Mouse (Mus musculus) Patski (cell line): ENCODE data around the gene Eml6. TPM values are rescaled to one million over a fixed set of nuclear protein-coding genes. Genes with fewer than 3 reads are reported as not detected.
A peak's percentile ranks its signal among the peaks of the same experiment; 100 is the strongest.
"Not testable (repeated sequence)": the region's sequence is repeated elsewhere in the genome, so short reads cannot be mapped to it uniquely, and the experiment has no call there.

ENCODE experiments used
- ATAC-seq: fragments of 100-300 bp; one replicate; pipeline ENCODE4 v1.8.0; 2021
- CTCF ChIA-PET: fragments of 350-600 bp; sonication (Branson Sonifier 250); formaldehyde crosslinking; loops from one replicate; lab custom pipeline; 2022; ENCODE audit warnings: inconsistent platforms; lab: Charles Lee
- POLR2A ChIA-PET: fragments of 350-600 bp; sonication (Branson Sonifier 250); formaldehyde crosslinking; loops from one replicate; lab custom pipeline; 2022; ENCODE audit warnings: antibody characterized with exemption, inconsistent platforms; lab: Charles Lee
- DNase-seq: peaks from one replicate; pipeline ENCODE4 v3.0.0-alpha.2; 2011; ENCODE audit warnings: low read depth, low spot score
- H3K27me3 ChIP-seq: fragments of 371-371 bp; one replicate; pipeline ENCODE4 v1.5.1; 2021
- CTCF ChIP-seq: fragments of 100-300 bp; IDR thresholded peaks from one replicate; pipeline ENCODE4 v1.5.1; 2021
- in situ Hi-C: fragments of 300-500 bp; cut with MboI; formaldehyde crosslinking; loops from 3 replicates; pipeline ENCODE4 v1.11.1; 2018; ENCODE audit warnings: low pct_unique_long_range_greater_than_20kb, mixed read lengths
- polyA plus RNA-seq: library from polyadenylated mRNA; unstranded; gene quantifications from one replicate; pipeline ENCODE4 v1.2.3, GENCODE M21; 2021

Eml6 gene
- polyA plus RNA-seq, 1 experiment from 2014 or later, result 2.7 TPM

DNA sequence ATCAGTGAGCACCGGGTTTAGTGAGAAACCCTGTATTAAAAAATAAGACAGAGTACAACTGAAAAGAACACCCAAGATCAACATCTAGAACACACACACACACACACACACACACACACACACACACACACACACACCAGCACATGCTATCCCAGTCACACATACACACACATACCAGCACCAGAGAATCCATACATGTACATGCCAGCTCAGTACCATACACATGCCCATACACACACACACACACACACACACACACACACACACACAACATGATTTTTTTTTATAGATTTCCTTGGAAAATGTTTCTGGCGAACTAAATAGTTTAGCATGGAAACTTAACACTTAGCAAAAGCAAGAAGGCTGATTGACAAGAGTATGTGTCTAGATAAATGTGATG, 164.8 kb downstream of the Eml6 start:
- DNase-seq, result no peak
- CTCF ChIA-PET, result interaction anchor here (1.2 to 2.3 kb wide), 6 partner anchors 10 to 61 kb away, joined by 3 to 15 read pairs (median 6); no protein-coding TSS in a partner anchor
- POLR2A ChIA-PET, result interaction anchor here (0.7 kb wide), 1 partner anchor 422 kb away, joined by 5 read pairs; no protein-coding TSS in a partner anchor
- no peaks in the 10 kb centered on the region for H3K27me3 ChIP-seq
- in situ Hi-C loops, result no loop called here
- ATAC-seq, result no peak
- no peak for TF ChIP-seq CTCF

DNA sequence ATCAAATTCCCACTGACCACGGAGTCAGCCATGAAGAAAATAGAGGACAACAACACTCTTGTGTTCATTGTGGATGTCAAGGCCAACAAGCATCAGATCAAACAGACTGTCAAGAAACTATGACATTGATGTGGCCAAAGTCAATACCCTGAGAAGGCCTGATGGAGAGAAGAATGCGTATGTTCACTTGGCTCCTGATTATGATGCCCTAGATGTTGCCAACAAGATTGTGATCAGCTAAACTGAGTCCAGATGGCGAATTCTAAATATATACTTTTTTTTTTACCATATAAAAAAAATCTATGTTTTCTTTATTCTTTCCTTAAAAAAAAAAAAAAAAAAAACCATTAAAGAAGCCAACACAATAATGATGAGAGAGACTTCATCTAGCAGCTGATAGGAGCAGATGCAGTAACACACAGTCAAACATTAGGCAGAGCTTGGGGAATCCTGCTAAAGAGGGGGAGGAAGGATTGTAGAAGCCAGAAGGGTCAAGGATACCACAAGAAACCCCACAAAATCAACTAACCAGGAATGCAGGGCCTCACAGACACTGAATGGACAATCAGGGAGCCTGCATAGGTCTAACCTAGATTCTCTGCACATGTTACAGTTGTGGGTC, 185.1 kb downstream of the Eml6 start:
- in situ Hi-C loops, result no loop called here
- no peak for ATAC-seq

GRCm38 (mm10) chr11:29839781-29840180, 186.1 kb downstream of the Eml6 start:
- DNase-seq (peak; percentile 91), ATAC-seq (peak; percentile 99)
- TF ChIP-seq CTCF, result no peak
- H3K27me3 ChIP-seq, result no peaks in the 10 kb centered on the region
- in situ Hi-C loops, result no loop called here
- CTCF ChIA-PET, result interaction anchor here (1.0 to 2.2 kb wide), 2 partner anchors 13 to 23 kb away, joined by 3 to 10 read pairs; no protein-coding TSS in a partner anchor
- POLR2A ChIA-PET, result no interaction called here

More for the DNA sequence above, 185.1 kb downstream of the Eml6 start:
- POLR2A ChIA-PET, result no interaction called here
- no peaks in the 10 kb centered on the region for H3K27me3 ChIP-seq
- no peak for TF ChIP-seq CTCF
- CTCF ChIA-PET, result interaction anchor here (1.0 to 2.2 kb wide), 2 partner anchors 12 to 22 kb away, joined by 3 to 10 read pairs; no protein-coding TSS in a partner anchor
- DNase-seq, result no peak

DNA sequence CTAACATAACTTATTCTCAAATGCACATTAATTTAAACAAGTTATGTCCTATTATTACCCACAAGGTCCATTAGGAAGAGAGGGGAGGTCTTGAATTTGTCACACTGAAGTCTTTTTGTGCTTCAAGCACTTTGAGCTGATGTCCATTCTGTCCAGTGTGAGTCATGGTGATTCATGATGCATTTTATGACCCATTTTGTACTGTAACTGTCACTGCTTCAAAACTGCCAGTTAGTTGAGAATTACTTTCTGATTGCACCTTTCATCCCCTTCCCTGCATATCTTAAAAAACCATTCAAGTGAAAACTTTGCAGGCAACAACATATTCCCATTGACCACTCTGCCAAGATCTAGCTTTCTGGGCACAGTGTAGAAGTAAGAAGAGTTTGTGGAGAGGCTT, 188.8 kb downstream of the Eml6 start:
- no peak for TF ChIP-seq CTCF
- DNase-seq (no peak), ATAC-seq (peak; percentile 46)
- ChIA-PET CTCF (no interaction called here), POLR2A (no interaction called here)
- H3K27me3 ChIP-seq, result no peaks in the 10 kb centered on the region
- in situ Hi-C loops, result no loop called here

GRCm38 (mm10) chr11:29827729-29828128, 198.1 kb downstream of the Eml6 start:
- no peak for TF ChIP-seq CTCF
- ChIA-PET POLR2A (no interaction called here), CTCF (no interaction called here)

DNA sequence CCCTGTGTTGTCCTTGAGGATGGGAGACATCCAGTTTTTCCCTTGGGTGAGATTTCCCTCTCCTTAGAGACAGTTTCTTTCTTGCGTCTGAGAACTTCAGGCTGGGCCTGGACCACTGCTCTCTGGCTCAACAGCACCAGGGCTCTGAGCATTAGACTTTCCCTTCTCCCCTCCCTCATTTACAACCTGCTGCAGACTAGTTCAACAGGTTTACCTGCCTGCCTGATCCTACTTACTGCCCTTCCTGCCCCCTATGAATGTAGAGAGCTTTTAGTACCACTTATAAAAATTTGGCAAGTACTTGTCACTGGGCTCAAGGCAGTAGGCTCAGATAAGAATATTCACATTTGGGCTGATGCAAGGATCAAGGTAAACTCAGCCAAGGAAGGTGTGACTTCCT, 199.8 kb downstream of the Eml6 start:
- CTCF ChIA-PET, result interaction anchor here (0.6 to 1.4 kb wide), 2 partner anchors 59 to 67 kb away, joined by 3 read pairs; no protein-coding TSS in a partner anchor
- ATAC-seq (no peak), DNase-seq (no peak)
- in situ Hi-C loops, result no loop called here
- H3K27me3 ChIP-seq, result no peaks in the 10 kb centered on the region
- POLR2A ChIA-PET, result no interaction called here
- no peak for TF ChIP-seq CTCF

More at GRCm38 (mm10) chr11:29827729-29828128, 198.1 kb downstream of the Eml6 start:
- no peak for DNase-seq
- H3K27me3 ChIP-seq, result no peaks in the 10 kb centered on the region
- in situ Hi-C loops, result no loop called here
- no peak for ATAC-seq

GRCm38 (mm10) chr11:29825271-29825718, 200.5 kb downstream of the Eml6 start, which contains the start of gene 4931440F15Rik:
4931440F15Rik (minus strand) TSS chr11:29825668.
- H3K27me3 ChIP-seq, ATAC-seq, DNase-seq, POLR2A ChIA-PET, in situ Hi-C loops: not testable (repeated sequence)
- CTCF ChIA-PET, result interaction anchor here (1.4 kb wide), 1 partner anchor 60 kb away, joined by 3 read pairs; no protein-coding TSS in a partner anchor

DNA sequence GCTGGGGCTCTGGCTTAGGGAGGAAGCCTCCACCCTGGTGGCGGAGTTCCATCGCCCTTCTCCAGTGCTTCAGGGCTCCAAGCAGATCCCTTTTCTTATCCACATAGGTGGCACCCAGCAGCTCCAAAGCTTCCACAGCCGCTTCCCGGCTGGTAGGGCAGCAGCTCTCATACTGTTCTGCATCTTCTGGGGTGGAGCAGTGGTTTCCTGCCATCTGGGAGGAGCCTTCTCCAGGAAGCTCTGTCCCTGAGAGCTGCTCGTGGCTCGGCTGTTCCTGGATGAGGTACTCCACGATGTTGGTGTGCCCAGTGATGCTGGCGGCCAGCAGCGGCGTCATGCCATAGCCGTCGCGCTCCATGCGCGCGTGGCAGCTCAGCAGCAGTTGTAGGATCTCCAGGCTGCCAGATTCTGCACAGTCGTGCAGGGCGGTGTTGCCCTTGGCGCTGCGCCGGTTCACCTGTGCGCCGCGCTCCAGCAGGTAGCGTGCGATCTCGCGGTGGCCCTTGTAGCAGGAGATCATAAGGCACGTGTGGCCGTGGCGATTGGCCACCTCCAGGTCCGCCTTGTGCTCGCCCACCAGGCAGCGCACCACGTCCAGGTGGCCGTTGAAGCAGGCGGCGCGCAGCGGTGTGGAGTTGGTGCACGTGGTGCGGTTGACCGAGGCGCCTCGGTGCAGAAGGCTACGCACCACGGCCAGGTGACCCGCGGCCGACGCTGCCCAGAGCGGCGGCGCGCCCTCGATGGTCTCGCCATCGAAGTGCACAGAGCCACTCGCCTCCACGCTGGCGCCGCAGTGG, 201.2 kb downstream of the Eml6 start:
- DNase-seq, H3K27me3 ChIP-seq, ATAC-seq, POLR2A ChIA-PET, CTCF ChIA-PET, in situ Hi-C loops: not testable (repeated sequence)

- ATAC-seq, result no peak
- POLR2A ChIA-PET, result no interaction called here
- CTCF ChIA-PET, result no interaction called here
Observed at GRCm38 (mm10) chr11:29823141-29823540, 202.7 kb downstream of the Eml6 start.

GRCm38 (mm10) chr11:29815670-29816069, 210.2 kb downstream of the Eml6 start:
- ATAC-seq (no peak), DNase-seq (no peak)
- ChIA-PET CTCF (no interaction called here), POLR2A (no interaction called here)
- H3K27me3 ChIP-seq, result no peaks in the 10 kb centered on the region
- TF ChIP-seq CTCF, result no peak
- in situ Hi-C loops, result no loop called here

More at GRCm38 (mm10) chr11:29823141-29823540, 202.7 kb downstream of the Eml6 start:
- no peak for DNase-seq
- in situ Hi-C loops, result no loop called here
- no peaks in the 10 kb centered on the region for H3K27me3 ChIP-seq
- no peak for TF ChIP-seq CTCF

GRCm38 (mm10) chr11:29815261-29815660, 210.6 kb downstream of the Eml6 start:
- no peak for TF ChIP-seq CTCF
- DNase-seq (no peak), ATAC-seq (no peak)
- ChIA-PET CTCF (no interaction called here), POLR2A (no interaction called here)
- H3K27me3 ChIP-seq, result no peaks in the 10 kb centered on the region
- in situ Hi-C loops, result no loop called here
